Mouse (Mus musculus) 3134 (cell line): ENCODE data around the gene Hip1.
"Not testable (repeated sequence)": the region's sequence is repeated elsewhere in the genome, so short reads cannot be mapped to it uniquely, and the experiment has no call there.

Source experiments
- DNase-seq: peaks from one replicate; pipeline ENCODE4 v3.0.0-alpha.2; 2011; ENCODE audit warnings: low spot score; ENCODE audit not compliant: insufficient read length; ENCODE audit errors: extremely low read depth

The Hip1 gene

GRCm38 (mm10) chr5:135454256-135454655 is 90.7 kb downstream of the Hip1 start:
- no peak for DNase-seq

GRCm38 (mm10) chr5:135451559-135451958 is 93.4 kb downstream of the Hip1 start:
- DNase-seq: not testable (repeated sequence)

- no peak for DNase-seq
These were observed 93.8 kb downstream of the Hip1 start for GRCm38 (mm10) chr5:135451100-135451499.

GRCm38 (mm10) chr5:135445755-135446154 is 99.2 kb downstream of the Hip1 start:
- no peak for DNase-seq

GRCm38 (mm10) chr5:135442430-135442829 is 102.5 kb downstream of the Hip1 start:
- no peak for DNase-seq

- DNase-seq: no peak
These were observed 109.9 kb downstream of the Hip1 start for GRCm38 (mm10) chr5:135435039-135435438.

- DNase-seq: no peak
These were observed 111.1 kb downstream of the Hip1 start for GRCm38 (mm10) chr5:135433861-135434260.

- DNase-seq: no peak
These were observed 113.8 kb downstream of the Hip1 start for GRCm38 (mm10) chr5:135431111-135431510.

- no peak for DNase-seq
These were observed 116.1 kb downstream of the Hip1 start for GRCm38 (mm10) chr5:135428786-135429185.

GRCm38 (mm10) chr5:135410266-135410665 is 134.7 kb downstream of the Hip1 start:
- no peak for DNase-seq

GRCm38 (mm10) chr5:135408114-135408513 is 136.8 kb downstream of the Hip1 start:
- no peak for DNase-seq

- DNase-seq: no peak
These were observed 139.5 kb downstream of the Hip1 start for GRCm38 (mm10) chr5:135405437-135405836.

- no peak for DNase-seq
These were observed 140.3 kb downstream of the Hip1 start for GRCm38 (mm10) chr5:135404623-135405022.

- DNase-seq: no peak
These were observed 144.7 kb downstream of the Hip1 start for GRCm38 (mm10) chr5:135400244-135400643.

GRCm38 (mm10) chr5:135399382-135399781 is 145.5 kb downstream of the Hip1 start:
- no peak for DNase-seq

- DNase-seq: no peak
These were observed 149.1 kb downstream of the Hip1 start for GRCm38 (mm10) chr5:135395826-135396225.

GRCm38 (mm10) chr5:135394004-135394823 is 150.7 kb downstream of the Hip1 start, which contains the start of gene Pom121:
Gene Pom121, minus strand, starts transcription at chr5:135394546.
- peak; percentile 98 for DNase-seq

- DNase-seq: no peak
These were observed 161.1 kb downstream of the Hip1 start for GRCm38 (mm10) chr5:135383771-135384170.

- DNase-seq: no peak
These were observed 162.2 kb downstream of the Hip1 start for GRCm38 (mm10) chr5:135382746-135383145.

GRCm38 (mm10) chr5:135381356-135381925 is 163.5 kb downstream of the Hip1 start:
- DNase-seq: peak; percentile 71

- no peak for DNase-seq
These were observed 164.2 kb downstream of the Hip1 start for GRCm38 (mm10) chr5:135380681-135381080.

- DNase-seq: no peak
These were observed 168.6 kb downstream of the Hip1 start for GRCm38 (mm10) chr5:135376341-135376740.
